Mouse (Mus musculus): ENCODE results near the gene Sptbn4. TPM values are rescaled to one million over a fixed set of nuclear protein-coding genes. Genes with fewer than 3 reads are reported as not detected.
A peak's percentile ranks its signal among the peaks of the same experiment; 100 is the strongest.

Sptbn4 gene
- polyA plus RNA-seq, 2 experiments from 2014 or later = 0.28 to 0.32 TPM

DNA sequence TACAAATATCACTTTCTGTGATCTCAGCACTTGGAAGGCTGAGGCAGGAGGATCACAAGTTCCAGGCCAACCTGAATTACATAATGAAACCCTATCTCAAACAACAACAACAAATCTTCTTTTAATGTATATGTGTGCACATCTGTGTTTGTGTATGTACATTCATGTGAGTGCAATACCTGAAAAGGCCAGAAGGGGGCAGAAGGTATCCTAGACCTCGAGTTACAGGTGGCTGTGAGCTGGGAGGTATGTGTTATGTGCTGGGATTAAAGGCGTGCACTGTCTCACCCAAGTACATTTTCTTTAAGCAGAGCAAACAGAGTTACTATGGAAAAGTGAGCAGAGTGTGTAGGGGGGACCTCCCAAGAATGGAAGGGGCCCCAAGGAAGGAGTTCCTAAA lies 18.4 kb downstream of the Sptbn4 start:
- ATAC-seq = no peak

DNA sequence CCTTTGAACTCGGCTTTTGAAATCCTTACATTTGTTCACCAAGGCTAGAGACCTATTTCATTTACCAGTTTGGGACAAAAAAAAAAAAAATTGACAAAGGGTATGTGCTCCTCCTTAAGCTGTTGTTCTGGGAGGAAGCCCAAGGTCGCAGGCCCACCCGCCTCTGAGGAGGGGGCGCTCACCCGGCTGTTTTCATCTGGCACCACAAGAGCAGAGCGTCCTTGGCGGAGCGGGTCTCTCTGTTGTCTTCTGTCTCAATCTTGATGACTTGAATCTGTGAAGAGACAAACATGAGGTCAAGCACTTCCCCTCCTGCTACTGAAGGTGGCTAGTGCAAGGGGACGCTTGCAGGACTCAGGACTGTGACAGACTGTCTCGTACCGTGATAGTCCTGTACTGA lies 19.5 kb downstream of the Sptbn4 start:
- no peak for ATAC-seq

DNA sequence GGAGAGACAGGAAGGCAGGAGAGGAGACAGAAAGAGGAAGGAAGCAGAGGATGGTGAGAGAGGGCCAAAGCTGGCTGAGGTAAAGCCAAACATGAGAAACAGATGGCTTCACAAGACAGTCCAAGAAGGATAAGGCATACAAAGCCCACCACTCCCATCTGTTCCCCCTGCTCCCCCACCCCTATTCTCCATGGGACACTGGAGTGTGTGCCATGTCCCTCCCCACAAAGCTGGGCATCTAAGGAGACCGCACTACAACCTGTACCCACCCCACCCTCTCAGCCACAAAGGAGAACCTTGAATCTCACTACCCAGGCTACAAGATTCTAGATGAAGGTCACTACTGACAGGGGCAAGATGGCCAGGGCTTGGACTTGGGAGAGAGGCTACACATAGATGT lies 20.1 kb downstream of the Sptbn4 start:
- no peak for ATAC-seq

DNA sequence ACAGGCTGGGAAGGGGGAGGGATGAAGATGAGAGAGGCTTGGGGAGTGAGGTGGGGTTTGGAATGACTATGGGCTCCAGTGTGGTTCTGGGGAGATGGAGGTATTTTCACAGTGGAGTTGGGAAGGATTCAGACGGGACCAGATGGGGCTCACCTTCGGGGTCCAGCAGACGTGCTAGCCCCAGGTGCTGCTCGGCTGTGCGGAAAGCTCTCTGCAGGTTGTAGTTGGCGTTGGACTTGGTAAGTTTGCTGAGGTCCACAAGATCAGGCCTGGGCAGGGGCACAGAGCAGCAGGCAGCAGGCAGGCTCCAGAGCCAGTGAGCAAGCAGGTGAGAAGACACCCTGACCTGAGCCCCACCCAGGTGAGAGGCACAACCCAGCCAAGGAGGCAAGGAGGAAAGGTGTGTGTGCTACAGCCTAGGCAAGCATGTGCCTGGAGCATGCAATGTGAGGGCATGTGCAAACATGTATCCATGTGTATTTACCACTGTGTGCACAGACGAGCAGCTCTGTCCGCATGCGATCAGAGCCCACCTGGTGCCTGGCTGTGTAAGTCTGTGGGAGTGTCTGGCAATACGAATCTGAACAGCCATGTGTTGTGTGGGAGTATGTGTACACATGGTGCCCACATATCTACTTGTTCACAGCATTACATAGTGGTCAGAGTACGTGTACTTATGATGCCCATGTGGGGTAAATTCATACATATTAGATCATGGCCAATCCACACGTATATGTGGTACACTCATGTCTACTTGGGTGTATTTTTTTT lies 23.7 kb downstream of the Sptbn4 start:
- no peak for ATAC-seq

DNA sequence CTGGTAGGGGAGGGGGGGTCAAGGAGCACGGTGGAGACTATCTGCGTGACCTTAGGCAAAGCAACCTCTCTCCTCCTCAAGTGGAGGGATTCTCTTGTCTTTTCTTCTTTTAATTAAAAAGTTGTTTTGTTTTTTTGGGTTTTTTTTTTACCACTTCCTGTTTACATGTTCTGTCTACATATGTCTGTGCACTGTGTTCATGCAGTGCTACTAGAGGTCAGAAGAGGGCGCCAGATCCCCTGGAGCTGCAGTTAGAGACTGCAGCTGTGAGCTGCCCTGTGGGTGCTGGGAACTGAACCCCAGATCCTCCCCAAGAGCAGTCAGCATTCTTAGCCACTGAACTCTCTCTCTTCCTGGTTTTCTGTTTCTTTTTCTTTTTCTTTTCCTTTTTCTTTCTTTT lies 28.4 kb downstream of the Sptbn4 start:
- ATAC-seq = peak; percentile 60

DNA sequence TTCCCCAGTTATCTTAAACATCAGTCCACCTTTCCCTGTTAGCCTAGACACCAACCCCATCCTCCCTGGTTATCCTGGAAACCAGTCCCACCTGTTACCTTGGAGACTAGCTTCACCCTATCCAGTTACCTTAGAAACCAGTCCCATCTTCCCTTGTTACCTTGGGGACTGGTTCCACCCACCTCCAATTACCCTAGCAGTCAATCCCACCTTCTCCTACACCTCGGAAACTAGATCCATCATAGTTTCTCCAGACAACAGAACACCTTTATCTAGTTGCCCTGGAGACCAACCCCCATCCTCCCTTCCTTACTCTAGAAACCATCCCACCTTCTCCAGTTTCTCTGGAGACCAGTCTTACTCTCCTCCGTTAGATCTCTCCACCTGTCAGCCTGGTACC lies 30.3 kb downstream of the Sptbn4 start:
- no peak for ATAC-seq

DNA sequence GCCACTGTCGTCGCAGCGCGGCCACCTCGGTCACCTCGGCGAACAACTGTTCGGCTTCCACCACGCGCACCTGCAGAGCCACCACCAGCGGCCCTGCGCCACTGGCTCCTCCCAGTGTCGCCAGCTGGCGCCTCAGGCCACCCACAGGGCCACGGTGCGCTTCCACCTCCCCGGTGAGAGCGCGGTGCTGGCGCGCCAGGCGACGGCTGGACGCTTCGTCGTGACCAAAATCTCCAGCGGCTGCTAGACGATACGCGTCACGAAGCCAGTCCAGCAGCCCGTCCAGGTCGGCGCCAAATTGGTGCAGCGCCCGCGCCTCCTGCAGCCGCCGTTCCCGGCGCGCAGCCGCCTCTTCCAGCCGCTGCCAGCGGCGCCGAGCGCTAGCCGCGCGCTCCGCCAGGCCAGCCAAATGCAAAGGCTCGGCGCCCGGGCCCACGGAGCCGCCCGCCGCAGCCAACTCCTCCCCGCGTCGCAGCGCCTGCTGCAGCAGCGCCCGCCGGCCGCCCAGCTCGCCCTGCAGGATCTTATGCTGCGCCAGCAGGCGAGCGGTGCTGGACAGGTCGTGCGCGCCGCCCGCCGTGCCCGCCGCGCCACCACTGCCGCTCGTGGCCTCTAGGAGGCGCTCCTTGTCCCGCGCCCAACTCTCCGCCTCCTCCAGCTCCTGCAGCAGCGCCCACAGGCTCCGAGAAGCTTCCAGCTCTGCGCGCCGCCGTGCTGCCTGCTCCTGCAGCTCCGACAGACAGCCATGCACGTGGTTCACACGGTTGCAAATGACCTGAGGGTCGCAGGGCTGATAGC lies 38.9 kb downstream of the Sptbn4 start:
- ATAC-seq = no peak

DNA sequence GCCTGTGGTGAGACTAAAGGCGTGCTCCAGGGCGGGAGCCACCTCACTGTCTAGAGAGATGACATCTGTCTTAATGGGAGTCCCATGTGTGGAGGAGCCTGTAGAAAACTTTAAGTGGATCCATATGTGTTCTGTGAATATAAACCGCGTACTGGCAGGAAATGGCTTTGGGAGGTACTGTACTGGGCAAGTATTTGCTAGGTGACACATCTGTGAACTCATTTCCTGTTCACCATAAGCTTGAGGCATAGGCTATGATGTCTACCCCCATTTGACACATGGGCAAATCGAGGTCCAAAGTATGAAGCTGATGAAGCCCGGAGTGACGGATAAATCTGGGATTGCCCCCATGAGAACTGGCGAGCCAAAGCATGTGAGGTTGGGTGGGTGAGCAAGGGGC lies 39.7 kb downstream of the Sptbn4 start:
- ATAC-seq = no peak

DNA sequence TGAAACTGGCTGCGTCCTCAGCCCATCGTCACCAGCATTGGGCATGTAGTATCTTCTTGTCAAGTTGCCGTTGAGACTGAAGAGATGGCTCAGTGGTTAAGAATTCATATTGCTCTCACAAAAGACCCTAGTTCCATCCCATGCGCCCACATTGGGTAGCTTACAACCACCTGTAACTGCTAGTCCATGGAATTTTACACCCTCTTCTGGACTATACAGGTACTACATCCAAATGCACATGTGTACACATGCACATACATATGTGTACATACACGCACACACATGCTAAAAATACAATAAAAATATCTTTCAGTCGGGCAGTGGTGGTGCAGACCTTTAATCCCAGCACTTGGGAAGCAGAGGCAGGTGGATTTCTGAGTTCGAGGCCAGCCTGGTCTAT lies 41.0 kb downstream of the Sptbn4 start:
- no peak for ATAC-seq

DNA sequence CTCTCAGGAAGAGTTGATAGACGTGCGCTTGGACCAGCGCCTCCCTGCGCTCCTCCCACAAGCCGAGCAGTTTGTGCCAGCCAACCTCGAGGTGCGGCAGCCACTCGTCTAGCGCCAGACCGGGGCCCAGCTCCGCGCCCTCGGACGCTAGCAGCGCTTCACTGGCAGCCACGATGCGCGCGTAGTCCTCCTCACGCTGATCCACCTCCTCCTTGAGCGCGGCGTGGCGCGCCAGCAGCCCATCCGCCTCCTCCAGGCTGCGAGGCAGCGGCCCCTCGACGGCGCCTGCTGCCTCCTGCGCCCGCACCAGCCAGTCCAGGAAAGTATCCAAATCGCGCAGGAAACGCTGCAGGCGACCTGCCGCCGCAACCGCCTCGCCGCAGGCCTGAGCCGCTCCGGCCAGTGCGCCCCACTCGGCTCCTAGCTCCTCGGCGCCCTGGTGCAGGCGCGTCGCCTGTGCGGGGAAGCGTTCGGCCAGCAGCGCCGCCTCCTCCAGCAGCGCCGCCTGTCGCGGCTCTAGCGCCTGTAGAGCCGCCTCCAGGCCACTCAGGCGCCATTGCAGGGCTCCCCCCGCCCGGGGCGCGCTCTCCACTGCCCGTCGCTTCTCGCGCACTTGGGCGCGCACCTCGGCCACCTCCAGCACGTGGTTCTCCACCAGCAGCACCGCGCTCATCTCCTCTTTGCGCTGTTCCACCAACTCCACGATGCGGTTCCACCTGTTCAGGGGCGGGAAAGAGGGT lies 43.1 kb downstream of the Sptbn4 start:
- ATAC-seq = no peak

DNA sequence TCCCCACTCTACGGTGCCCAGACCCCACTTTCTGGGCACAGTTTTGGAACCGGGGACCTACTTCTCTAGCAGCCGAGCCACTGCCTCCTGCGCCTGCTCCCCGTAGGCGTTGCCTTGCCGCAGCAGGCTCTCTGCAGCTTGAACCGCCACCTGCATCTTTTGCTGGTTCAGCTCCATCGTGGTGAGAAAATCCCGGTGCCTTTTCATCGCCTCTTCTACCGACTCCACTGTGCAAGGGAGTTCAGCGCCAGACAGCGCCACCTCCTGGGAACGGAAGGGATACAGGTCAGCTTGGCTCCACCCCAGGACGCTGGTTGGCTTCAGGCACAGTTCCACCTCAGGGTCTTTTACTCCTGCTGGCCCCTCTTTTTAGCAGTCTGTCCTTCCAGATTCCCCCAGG lies 44.8 kb downstream of the Sptbn4 start:
- ATAC-seq = peak; percentile 62

DNA sequence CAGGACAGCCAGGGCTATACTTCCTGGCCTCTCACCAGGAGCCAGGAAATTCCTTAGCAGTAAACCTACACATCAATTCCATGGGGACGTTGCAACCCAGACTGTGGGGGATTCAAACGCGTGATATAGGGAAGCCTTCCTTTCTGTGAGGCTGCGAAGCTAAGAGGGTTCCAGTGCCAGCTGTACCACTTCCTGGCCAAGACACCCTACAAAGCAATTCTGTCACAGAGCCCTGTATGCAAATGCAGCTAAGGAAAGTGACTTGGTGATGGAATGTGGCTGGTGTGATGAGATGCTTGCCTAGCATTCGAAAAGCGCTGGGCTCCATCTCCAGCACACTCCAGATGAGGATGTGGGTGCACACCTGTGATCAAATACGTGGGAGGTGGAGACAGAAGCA lies 46.9 kb downstream of the Sptbn4 start:
- ATAC-seq = no peak

DNA sequence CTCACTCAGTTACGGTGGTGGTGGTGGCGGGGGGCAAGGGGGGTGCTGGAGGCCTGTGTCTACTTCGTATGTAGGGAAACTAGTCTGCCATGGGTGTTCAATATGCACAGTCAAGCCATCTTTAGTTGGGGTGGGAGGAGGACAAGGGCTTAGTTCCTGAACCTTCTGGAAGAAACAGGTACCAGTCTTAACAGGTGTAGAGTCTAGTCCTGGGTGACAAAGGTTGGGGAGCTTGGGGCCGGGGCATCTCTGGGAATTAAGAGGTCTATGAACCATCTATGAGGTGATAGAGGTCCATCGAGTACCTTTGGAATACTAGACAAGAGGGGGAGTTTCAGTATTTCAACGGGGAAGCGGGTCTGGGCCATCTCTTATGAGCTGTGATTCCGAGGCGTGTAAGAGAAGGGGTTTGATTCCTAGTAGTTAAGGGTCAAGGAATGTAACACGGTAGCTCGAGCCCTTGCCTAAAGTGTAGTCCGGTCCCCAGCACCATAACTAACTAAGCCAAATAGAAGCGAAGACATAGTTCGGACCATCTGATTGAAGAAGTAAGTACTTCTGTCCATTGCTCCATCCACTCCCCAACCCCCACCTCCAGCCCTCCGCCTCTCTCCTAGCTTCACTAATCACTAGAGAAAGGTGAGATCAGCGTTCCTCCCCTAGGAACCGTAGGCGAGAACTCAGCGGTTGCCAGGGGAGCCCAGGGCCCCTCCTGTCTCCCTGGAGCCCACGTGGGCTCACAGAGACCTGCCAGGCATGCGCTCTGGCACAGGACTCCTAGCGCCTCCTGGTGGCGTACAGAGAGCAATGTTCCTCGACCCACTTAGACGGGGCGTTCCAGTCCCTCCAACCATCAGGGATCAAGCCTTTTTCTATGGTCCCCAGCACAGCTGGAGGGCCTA lies 50.2 kb downstream of the Sptbn4 start:
- peak; percentile 68 for ATAC-seq

DNA sequence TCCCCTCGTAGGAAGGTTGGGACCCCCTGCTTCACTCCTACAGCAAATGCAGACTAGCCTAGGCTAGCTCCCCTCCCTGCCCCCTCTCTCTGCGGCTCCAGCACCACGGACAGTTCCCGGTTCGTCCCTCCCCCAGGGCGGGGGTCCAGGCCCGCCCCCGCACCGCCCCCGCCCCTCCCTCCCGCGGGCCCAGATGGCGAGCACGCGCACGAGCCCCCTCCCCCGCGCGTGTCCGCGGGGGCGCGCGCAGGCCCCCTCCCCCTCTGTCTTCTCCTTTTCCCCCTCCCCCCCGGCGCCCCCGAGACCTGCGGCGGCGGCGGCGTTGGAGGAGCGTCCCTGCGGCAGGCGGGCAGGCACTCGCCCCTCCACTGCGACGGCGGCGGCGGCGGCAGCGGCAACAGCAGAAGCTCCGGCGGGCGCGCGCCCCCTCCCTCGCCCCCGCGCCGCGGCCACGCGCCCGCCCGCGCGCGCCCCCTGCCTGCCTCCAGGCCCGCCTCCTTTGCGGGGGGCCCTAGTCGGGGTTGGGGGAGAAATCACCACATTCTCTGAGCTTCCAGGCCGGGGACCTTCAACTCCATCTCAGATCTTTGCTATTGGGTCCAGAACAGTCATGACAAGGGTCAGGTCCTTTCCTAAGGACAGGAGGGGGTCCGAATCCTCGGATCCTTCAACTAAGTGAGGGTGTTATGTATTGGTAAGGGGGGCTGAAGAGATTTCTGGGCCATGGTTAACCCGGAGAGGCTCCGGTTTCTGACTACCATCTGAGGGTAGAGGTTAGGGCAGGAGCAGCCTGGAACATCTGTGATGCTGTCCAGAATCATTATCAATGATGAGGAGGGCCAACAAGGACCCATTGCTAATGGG lies 51.1 kb downstream of the Sptbn4 start:
- no peak for ATAC-seq

DNA sequence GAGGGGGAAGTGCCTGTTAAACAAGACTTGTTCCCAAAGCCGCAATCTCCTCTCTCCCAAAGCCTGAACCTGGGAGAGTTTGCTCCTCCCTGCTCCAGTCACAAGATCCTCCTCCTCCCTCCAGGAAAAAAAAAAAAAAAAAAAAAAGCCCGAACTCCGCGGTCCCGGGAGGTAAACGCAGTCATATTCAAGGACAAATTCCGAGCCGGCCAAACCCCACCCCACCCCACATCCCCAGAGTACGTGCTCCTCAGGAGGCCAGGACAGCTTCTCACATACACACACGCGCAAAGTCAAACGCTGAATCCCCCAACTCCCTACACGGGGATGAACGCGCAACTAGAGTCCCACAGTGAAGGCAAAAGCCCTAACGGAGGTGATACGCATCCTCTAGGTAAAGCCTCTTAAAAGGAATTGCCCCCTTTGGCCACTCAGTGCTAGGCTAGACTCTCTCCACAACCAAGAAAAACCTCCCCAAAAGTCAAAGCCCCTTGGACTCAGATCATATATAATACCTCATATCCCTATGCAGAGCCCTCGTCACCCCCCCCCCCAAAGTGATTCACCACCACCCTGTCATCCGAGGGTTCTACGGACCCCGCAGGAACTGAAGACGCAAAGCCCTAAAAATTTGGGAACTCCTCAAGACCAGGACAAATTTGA lies 51.8 kb downstream of the Sptbn4 start:
- ATAC-seq = no peak

DNA sequence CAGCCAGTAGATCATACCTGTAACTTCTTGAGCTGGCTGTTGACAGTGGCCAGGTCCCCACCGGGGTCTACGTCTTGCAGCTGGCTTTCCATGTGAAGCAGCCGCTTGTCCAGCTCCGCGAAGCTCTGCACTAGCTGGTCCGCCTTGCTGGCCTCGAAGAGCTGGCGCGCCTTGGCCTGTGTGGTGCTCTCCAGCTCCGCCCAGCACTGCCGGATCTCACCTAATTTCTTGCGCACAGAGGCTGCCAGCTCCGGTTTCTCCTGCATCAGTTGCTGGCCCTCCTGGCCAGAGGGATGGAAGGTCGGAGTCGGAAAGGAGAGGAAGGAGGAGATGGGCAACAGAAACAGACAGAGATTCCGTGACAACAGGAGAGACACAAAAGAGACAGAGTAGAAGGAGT lies 56.1 kb downstream of the Sptbn4 start:
- no peak for ATAC-seq

DNA sequence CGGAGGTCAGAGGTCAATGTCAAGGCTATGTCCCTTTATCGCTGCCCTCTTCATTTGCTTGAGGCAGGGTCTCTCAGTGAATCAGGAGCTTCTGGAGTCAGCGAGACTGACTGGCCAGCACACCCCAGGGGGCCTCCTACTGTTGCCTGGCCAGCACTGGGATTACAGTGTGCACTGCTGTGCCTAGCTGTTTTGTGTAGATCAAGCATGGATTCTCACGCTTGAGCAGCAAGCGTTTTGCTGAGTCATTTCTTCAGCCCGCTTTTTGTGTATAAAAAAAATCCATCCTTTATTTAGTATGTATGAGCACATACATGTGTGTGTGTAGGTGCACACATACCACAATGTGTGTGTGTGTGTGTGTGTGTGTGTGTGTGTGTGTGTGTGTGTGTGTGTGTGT lies 58.3 kb downstream of the Sptbn4 start:
- no peak for ATAC-seq

DNA sequence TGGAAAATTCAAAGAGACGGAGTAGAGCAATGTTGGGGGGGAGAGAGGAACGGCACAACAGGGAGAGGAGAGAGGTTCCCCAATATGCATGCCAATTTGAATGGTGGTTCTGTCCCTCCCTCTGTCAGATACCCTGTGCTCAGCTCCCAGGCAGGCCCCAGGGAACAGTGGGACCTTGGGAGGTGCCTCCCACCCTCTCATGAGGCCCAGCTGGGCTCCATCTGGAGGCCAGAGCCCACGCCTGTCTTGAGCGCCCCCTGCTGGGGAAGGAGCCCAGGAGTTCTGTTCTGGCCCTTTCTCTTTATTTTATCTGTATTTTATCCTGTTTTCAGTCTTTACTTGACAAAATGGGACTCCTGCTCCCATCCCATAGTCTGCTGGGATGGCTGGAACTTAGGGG lies 62.8 kb downstream of the Sptbn4 start:
- peak; percentile 57 for ATAC-seq

DNA sequence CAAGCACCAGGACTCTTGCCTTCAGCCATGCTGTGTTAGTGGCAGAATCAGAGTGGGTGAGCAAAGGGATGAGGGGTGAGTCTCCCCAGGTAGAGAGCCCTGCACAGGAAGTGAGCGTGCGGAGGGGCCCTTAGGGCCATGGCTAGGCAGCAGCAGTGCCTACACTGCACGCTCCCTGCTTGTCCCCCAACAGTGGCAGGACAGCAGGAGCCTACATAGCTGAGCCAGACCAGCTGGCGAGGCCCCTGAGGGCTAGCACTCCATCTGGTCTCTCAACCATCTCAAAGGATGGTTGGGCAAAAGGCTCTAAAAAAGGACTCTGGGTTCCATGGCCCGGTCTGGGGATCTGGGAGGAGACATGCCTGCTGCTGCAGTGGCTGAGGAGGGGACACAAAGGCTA lies 63.4 kb downstream of the Sptbn4 start:
- ATAC-seq = no peak

DNA sequence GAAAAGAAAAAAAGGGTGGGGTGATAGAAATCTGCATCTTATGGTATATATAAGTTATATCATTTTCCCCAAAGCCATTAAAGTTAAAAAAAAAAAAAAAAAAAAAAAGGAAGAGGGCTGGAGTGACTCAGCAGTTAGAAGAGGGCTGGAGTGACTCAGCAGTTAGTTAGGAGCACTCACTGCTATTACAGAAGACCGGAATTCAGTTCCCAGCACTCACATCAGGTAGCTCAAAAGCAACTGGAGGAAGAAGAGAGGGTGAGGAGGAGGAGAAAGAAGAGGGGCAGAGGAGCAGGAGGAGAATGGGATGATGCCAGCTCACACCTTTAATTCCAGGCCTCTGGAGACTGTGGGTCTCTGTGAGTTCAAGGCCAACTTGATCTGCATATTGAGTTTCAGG lies 64.3 kb downstream of the Sptbn4 start:
- ATAC-seq = no peak

DNA sequence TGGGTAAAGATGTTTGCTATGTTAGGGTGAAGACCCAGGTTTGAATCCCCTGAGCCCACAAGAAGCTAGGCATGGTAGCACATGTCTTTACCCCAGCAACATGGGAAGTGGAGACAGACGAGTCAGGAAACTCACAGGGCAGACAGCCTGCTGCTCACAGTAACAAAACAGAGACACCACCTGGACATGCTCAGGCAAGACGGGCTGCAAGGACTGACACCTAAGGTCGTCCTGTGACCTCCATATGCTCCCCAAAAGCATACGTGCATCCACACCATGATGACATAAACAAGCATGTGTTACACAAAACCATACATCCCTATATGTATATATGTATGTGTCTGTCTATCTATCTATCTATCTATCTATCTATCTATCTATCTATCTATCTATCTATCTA lies 65.9 kb downstream of the Sptbn4 start:
- ATAC-seq = no peak

All from CD4-positive, CD25-positive, alpha-beta regulatory T cell, adult 4 months (primary cell).